Mouse (Mus musculus): Measurements from ENCODE around the gene Jakmip3. TPM values are rescaled to one million over a fixed set of nuclear protein-coding genes. Genes with fewer than 3 reads are reported as not detected.

Gene Jakmip3
- polyA plus RNA-seq (2015; fragmentation: Nextera tagmentation; extraction: Ambion mirVana), result 0.08 and 0.15 TPM in 2 replicates

- WGBS, result under 1% methylated on average over 71 of the region's 78 CpGs
- peaks cover 69% of the 10 kb centered on the region for H3K27me3 ChIP-seq
- 0 out of 2 replicates have a peak, but pooled peaks have one; percentile 33 for ATAC-seq (ENCODE audit: borderline replicate concordance, extremely low read depth, low FRiP score, low TSS enrichment)
These were observed at the start of gene Jakmip3 for GRCm38 (mm10) chr7:138940612-138941461. Gene Jakmip3, plus strand, starts transcription at chr7:138940730.

GRCm38 (mm10) chr7:138898122-138898521 lies 42.4 kb upstream of the Jakmip3 start:
- no peaks in the 10 kb centered on the region for H3K9me3 ChIP-seq
- no peak for ATAC-seq (ENCODE audit: borderline replicate concordance, extremely low read depth, low FRiP score, low TSS enrichment)
- H3K4me3 ChIP-seq, result no peak overlapping the region
- H3K9ac ChIP-seq, result no peak overlapping the region
- H3K27ac ChIP-seq, result no peak overlapping the region
- H3K27me3 ChIP-seq, result no peaks in the 10 kb centered on the region
- H3K36me3 ChIP-seq, result peaks cover 25% of the 10 kb centered on the region
- H3K4me1 ChIP-seq, result no peaks in the 10 kb centered on the region
- 70% methylated on average over 2 of the region's 2 CpGs for WGBS
- no peak overlapping the region for H3K4me2 ChIP-seq

More at GRCm38 (mm10) chr7:138940612-138941461, at the start of gene Jakmip3:
- Histone ChIP-seq H3K4me1 (peaks cover 12% of the 10 kb centered on the region), H3K36me3 (no peaks in the 10 kb centered on the region), H3K4me3 (peak within 1 kb of the TSS; percentile 43), H3K4me2 (peak within 1 kb of the TSS; percentile 79), H3K9me3 (no peaks in the 10 kb centered on the region), H3K27ac (no peak within 1 kb of the TSS), H3K9ac (0 out of 2 replicates have a peak within 1 kb of the TSS, but pooled peaks have one; percentile 19)

GRCm38 (mm10) chr7:138898743-138899142 lies 41.8 kb upstream of the Jakmip3 start:
- no peak overlapping the region for H3K4me3 ChIP-seq
- no peaks in the 10 kb centered on the region for H3K27me3 ChIP-seq
- peaks cover 21% of the 10 kb centered on the region for H3K36me3 ChIP-seq
- WGBS, result 74% methylated on average over 4 of the region's 4 CpGs
- H3K4me1 ChIP-seq, result no peaks in the 10 kb centered on the region
- H3K9ac ChIP-seq, result no peak overlapping the region
- H3K4me2 ChIP-seq, result no peak overlapping the region
- ATAC-seq (ENCODE audit: borderline replicate concordance, extremely low read depth, low FRiP score, low TSS enrichment), result no peak
- H3K27ac ChIP-seq, result no peak overlapping the region
- H3K9me3 ChIP-seq, result no peaks in the 10 kb centered on the region

GRCm38 (mm10) chr7:138903886-138904435 lies 36.6 kb upstream of the Jakmip3 start:
- Histone ChIP-seq H3K27me3 (no peaks in the 10 kb centered on the region), H3K27ac (no peak overlapping the region), H3K4me1 (peaks cover 35% of the 10 kb centered on the region), H3K9me3 (no peaks in the 10 kb centered on the region), H3K4me2 (no peak overlapping the region), H3K36me3 (0 out of 2 replicates have a peak, but pooled peaks cover 2% of the 10 kb centered on the region), H3K4me3 (no peak overlapping the region), H3K9ac (no peak overlapping the region)
- ATAC-seq (ENCODE audit: borderline replicate concordance, extremely low read depth, low FRiP score, low TSS enrichment), result no peak
- 47% methylated on average over 7 of the region's 7 CpGs for WGBS

GRCm38 (mm10) chr7:138906441-138906840 lies 34.1 kb upstream of the Jakmip3 start:
- peaks cover 45% of the 10 kb centered on the region for H3K4me1 ChIP-seq
- H3K27me3 ChIP-seq, result no peaks in the 10 kb centered on the region
- no peak for ATAC-seq (ENCODE audit: borderline replicate concordance, extremely low read depth, low FRiP score, low TSS enrichment)
- peak overlapping the region; percentile 10; the same call in 1 of the 2 replicates for H3K4me3 ChIP-seq
- H3K9ac ChIP-seq, result no peak overlapping the region
- peak overlapping the region; percentile 25 for H3K27ac ChIP-seq
- H3K36me3 ChIP-seq, result no peaks in the 10 kb centered on the region
- WGBS, result 32% methylated on average over 1 of the region's 1 CpGs
- H3K4me2 ChIP-seq, result peak overlapping the region; percentile 72
- no peaks in the 10 kb centered on the region for H3K9me3 ChIP-seq

- no peaks in the 10 kb centered on the region for H3K27me3 ChIP-seq
- peak overlapping the region; percentile 72 for H3K4me2 ChIP-seq
- H3K27ac ChIP-seq, result peak overlapping the region; percentile 25
- WGBS, result 6% methylated on average over 7 of the region's 7 CpGs
- ATAC-seq (ENCODE audit: borderline replicate concordance, extremely low read depth, low FRiP score, low TSS enrichment), result peak; percentile 9; the same call in 1 of the 2 replicates
- H3K9me3 ChIP-seq, result no peaks in the 10 kb centered on the region
- peaks cover 45% of the 10 kb centered on the region for H3K4me1 ChIP-seq
- H3K36me3 ChIP-seq, result no peaks in the 10 kb centered on the region
- H3K4me3 ChIP-seq, result peak overlapping the region; percentile 10
- no peak overlapping the region for H3K9ac ChIP-seq
These were observed 33.5 kb upstream of the Jakmip3 start for GRCm38 (mm10) chr7:138907043-138907442.

GRCm38 (mm10) chr7:138907976-138908375 lies 32.6 kb upstream of the Jakmip3 start:
- 59% methylated on average over 5 of the region's 5 CpGs for WGBS
- ATAC-seq (ENCODE audit: borderline replicate concordance, extremely low read depth, low FRiP score, low TSS enrichment), result no peak
- H3K27ac ChIP-seq, result no peak overlapping the region

GRCm38 (mm10) chr7:138908768-138909276 lies 31.7 kb upstream of the Jakmip3 start:
- no peak for ATAC-seq (ENCODE audit: borderline replicate concordance, extremely low read depth, low FRiP score, low TSS enrichment)
- Histone ChIP-seq H3K27ac (peak overlapping the region; percentile 77), H3K27me3 (no peaks in the 10 kb centered on the region), H3K9me3 (no peaks in the 10 kb centered on the region), H3K36me3 (no peaks in the 10 kb centered on the region), H3K4me3 (peak overlapping the region; percentile 73), H3K9ac (peak overlapping the region; percentile 83), H3K4me2 (peak overlapping the region; percentile 72), H3K4me1 (peaks cover 45% of the 10 kb centered on the region)
- WGBS, result 6% methylated on average over 10 of the region's 10 CpGs

More at GRCm38 (mm10) chr7:138907976-138908375, 32.6 kb upstream of the Jakmip3 start:
- Histone ChIP-seq H3K9ac (peak overlapping the region; percentile 83; the same call in 1 of the 2 replicates), H3K4me3 (peak overlapping the region; percentile 73), H3K4me2 (peak overlapping the region; percentile 72), H3K27me3 (no peaks in the 10 kb centered on the region), H3K9me3 (no peaks in the 10 kb centered on the region), H3K36me3 (no peaks in the 10 kb centered on the region), H3K4me1 (peaks cover 45% of the 10 kb centered on the region)

- Histone ChIP-seq H3K4me2 (peak within 1 kb of the TSS; percentile 72), H3K27ac (peak within 1 kb of the TSS; percentile 77), H3K36me3 (no peaks in the 10 kb centered on the region), H3K9ac (peak within 1 kb of the TSS; percentile 83), H3K4me3 (peak within 1 kb of the TSS; percentile 73), H3K9me3 (no peaks in the 10 kb centered on the region), H3K4me1 (peaks cover 45% of the 10 kb centered on the region), H3K27me3 (no peaks in the 10 kb centered on the region)
- under 1% methylated on average over 66 of the region's 66 CpGs for WGBS
- ATAC-seq (ENCODE audit: borderline replicate concordance, extremely low read depth, low FRiP score, low TSS enrichment), result peak; percentile 94
These were observed 31.0 kb upstream of the Jakmip3 start, which contains the start of gene Bnip3 for GRCm38 (mm10) chr7:138909277-138910192. Gene Bnip3, minus strand, starts transcription at chr7:138909519.

- H3K4me3 ChIP-seq, result peak overlapping the region; percentile 73
- peak overlapping the region; percentile 72 for H3K4me2 ChIP-seq
- H3K36me3 ChIP-seq, result no peaks in the 10 kb centered on the region
- H3K9me3 ChIP-seq, result no peaks in the 10 kb centered on the region
- peak overlapping the region; percentile 36 for H3K9ac ChIP-seq
- peaks cover 42% of the 10 kb centered on the region for H3K4me1 ChIP-seq
- WGBS, result 22% methylated on average over 7 of the region's 7 CpGs
- H3K27me3 ChIP-seq, result no peaks in the 10 kb centered on the region
- ATAC-seq (ENCODE audit: borderline replicate concordance, extremely low read depth, low FRiP score, low TSS enrichment), result no peak
- H3K27ac ChIP-seq, result peak overlapping the region; percentile 77
These were observed 30.4 kb upstream of the Jakmip3 start for GRCm38 (mm10) chr7:138910193-138910562.

- Histone ChIP-seq H3K36me3 (no peaks in the 10 kb centered on the region), H3K4me3 (no peak overlapping the region), H3K4me1 (peaks cover 14% of the 10 kb centered on the region), H3K27ac (no peak overlapping the region), H3K4me2 (no peak overlapping the region), H3K9me3 (no peaks in the 10 kb centered on the region), H3K9ac (no peak overlapping the region), H3K27me3 (no peaks in the 10 kb centered on the region)
- ATAC-seq (ENCODE audit: borderline replicate concordance, extremely low read depth, low FRiP score, low TSS enrichment), result no peak
- WGBS, result 63% methylated on average over 3 of the region's 3 CpGs
These were observed 26.9 kb upstream of the Jakmip3 start for GRCm38 (mm10) chr7:138913616-138914015.
